Mouse (Mus musculus) MEL (cell line): ENCODE results near the gene Rgs9. TPM values are rescaled to one million over a fixed set of nuclear protein-coding genes. Genes with fewer than 3 reads are reported as not detected.

Experiments
- DNase-seq: peaks from one replicate; pipeline ENCODE4 v3.0.0; 2011; ENCODE audit warnings: low read depth, low spot score
- H3K27ac ChIP-seq: 2 replicates; pipeline ENCODE4 v1.5.1; 2012; ENCODE audit warnings: low read depth, mild to moderate bottlenecking, control low read depth, low read length, moderate library complexity; ENCODE audit not compliant: control insufficient read depth
- H3K27me3 ChIP-seq, 2 experiments: fragments of 150-350 bp in 1 of 2; sonication (generic) in 1 of 2; 2 replicates each; pipeline ENCODE4 v1.6.1; 2012; ENCODE audit warnings: low read length in 2 of 2, mild to moderate bottlenecking in 2 of 2, improper control_type of control experiment in 1 of 2, moderate library complexity in 1 of 2; ENCODE audit not compliant: insufficient read depth in 2 of 2, control insufficient read depth in 1 of 2
- H3K36me3 ChIP-seq, 2 experiments: 2 replicates each; pipeline ENCODE4 v1.6.1; 2012 to 2014; ENCODE audit warnings: low read length in 2 of 2, improper control_type of control experiment in 1 of 2, inconsistent platforms in 1 of 2, mild to moderate bottlenecking in 1 of 2; ENCODE audit not compliant: insufficient read depth in 2 of 2, control insufficient read depth in 1 of 2
- H3K4me1 ChIP-seq, 2 experiments: fragments of 150-350 bp in 1 of 2; sonication (generic) in 1 of 2; 2 replicates each; pipeline ENCODE4 v1.6.1; 2012; ENCODE audit warnings: low read length in 2 of 2, improper control_type of control experiment in 1 of 2, mild to moderate bottlenecking in 1 of 2; ENCODE audit not compliant: insufficient read depth in 2 of 2, control insufficient read depth in 1 of 2
- H3K4me3 ChIP-seq, 2 experiments: fragments of 150-350 bp in 1 of 2; sonication (generic) in 1 of 2; 2 replicates each; pipeline ENCODE4 v1.5.1; 2012; ENCODE audit warnings: low read depth in 2 of 2, low read length in 2 of 2, mild to moderate bottlenecking in 2 of 2, moderate library complexity in 2 of 2, control low read depth in 1 of 2, improper control_type of control experiment in 1 of 2; ENCODE audit not compliant: control insufficient read depth in 1 of 2, insufficient read depth in 1 of 2
- H3K79me2 ChIP-seq: 2 replicates; pipeline ENCODE4 v1.6.1; 2012; ENCODE audit warnings: mild to moderate bottlenecking, low read length, moderate library complexity; ENCODE audit not compliant: control insufficient read depth, poor library complexity, insufficient read depth
- H3K9ac ChIP-seq: 2 replicates; pipeline ENCODE4 v1.6.1; 2012; ENCODE audit warnings: low read depth, mild to moderate bottlenecking, control low read depth, low read length, moderate library complexity; ENCODE audit not compliant: control insufficient read depth, poor library complexity, severe bottlenecking
- H3K9me3 ChIP-seq: fragments of 150-350 bp; sonication (generic); replicated peaks from 2 replicates; pipeline ENCODE4 v1.6.1; 2012; ENCODE audit warnings: mild to moderate bottlenecking, low read length, improper control_type of control experiment, moderate library complexity; ENCODE audit not compliant: insufficient read depth
- CHD1 ChIP-seq: IDR thresholded peaks from 2 replicates; pipeline ENCODE4 v1.6.1; 2012; ENCODE audit warnings: low read depth, mild to moderate bottlenecking, inconsistent platforms, low read length, improper control_type of control experiment
- CTCF ChIP-seq, 3 experiments: IDR thresholded peaks in 2 of 3; conservative IDR thresholded peaks in 1 of 3; 2 replicates each; pipeline ENCODE4 v1.5.1; 2011 to 2012; ENCODE audit warnings: low read length in 3 of 3, low read depth in 2 of 3, mild to moderate bottlenecking in 2 of 3, improper control_type of control experiment in 1 of 3, inconsistent platforms in 1 of 3, mixed read lengths in 1 of 3, moderate library complexity in 1 of 3; ENCODE audit not compliant: control insufficient read depth in 1 of 3, insufficient read depth in 1 of 3, poor library complexity in 1 of 3, severe bottlenecking in 1 of 3
- E2F4 ChIP-seq: IDR thresholded peaks from 2 replicates; pipeline ENCODE4 v1.6.1; 2011; ENCODE audit warnings: low read depth, low read length, improper control_type of control experiment, borderline replicate concordance
- ELF1 ChIP-seq: IDR thresholded peaks from 2 replicates; pipeline ENCODE4 v1.6.1; 2014; ENCODE audit warnings: low read depth, mild to moderate bottlenecking, inconsistent platforms, low read length, improper control_type of control experiment, moderate library complexity
- EP300 ChIP-seq, 2 experiments: IDR thresholded peaks; 2 replicates each; pipeline ENCODE4 v1.6.1; 2011; ENCODE audit warnings: improper control_type of control experiment in 2 of 2, low read length in 2 of 2, low read depth in 1 of 2, mild to moderate bottlenecking in 1 of 2
- ETS1 ChIP-seq: IDR thresholded peaks from 2 replicates; pipeline ENCODE4 v1.6.1; 2012; ENCODE audit warnings: low read depth, mild to moderate bottlenecking, inconsistent platforms, low read length, improper control_type of control experiment, moderate library complexity
- HCFC1 ChIP-seq: IDR thresholded peaks from 2 replicates; pipeline ENCODE4 v1.6.1; 2012; ENCODE audit warnings: low read depth, mild to moderate bottlenecking, inconsistent platforms, low read length, improper control_type of control experiment, moderate library complexity
- MAFK ChIP-seq: IDR thresholded peaks from 2 replicates; pipeline ENCODE4 v1.6.1; 2011; ENCODE audit warnings: low read depth, mild to moderate bottlenecking, low read length, improper control_type of control experiment, borderline replicate concordance
- MAX ChIP-seq: IDR thresholded peaks from 2 replicates; pipeline ENCODE4 v1.6.1; 2011; ENCODE audit warnings: low read length, improper control_type of control experiment
- MEF2A ChIP-seq: IDR thresholded peaks from 2 replicates; pipeline ENCODE4 v1.6.1; 2014; ENCODE audit warnings: low read depth, mild to moderate bottlenecking, inconsistent platforms, low read length, improper control_type of control experiment; ENCODE audit not compliant: poor library complexity, insufficient replicate concordance, severe bottlenecking; ENCODE audit errors: extremely low read depth
- MXI1 ChIP-seq: IDR thresholded peaks from 2 replicates; pipeline ENCODE4 v1.6.1; 2011; ENCODE audit warnings: mild to moderate bottlenecking, low read depth, low read length, improper control_type of control experiment
- MYC ChIP-seq: IDR thresholded peaks from 2 replicates; pipeline ENCODE4 v1.6.1; 2011; ENCODE audit warnings: low read depth, mild to moderate bottlenecking, low read length, improper control_type of control experiment, moderate library complexity
- NELFE ChIP-seq: IDR thresholded peaks from 2 replicates; pipeline ENCODE4 v1.6.1; 2011; ENCODE audit warnings: low read depth, low read length, improper control_type of control experiment
- POLR2AphosphoS2 ChIP-seq: IDR thresholded peaks from 2 replicates; pipeline ENCODE4 v1.6.1; 2011; ENCODE audit warnings: low read length, improper control_type of control experiment
- POLR2AphosphoS5 ChIP-seq: IDR thresholded peaks from 2 replicates; pipeline ENCODE4 v1.6.1; 2012; ENCODE audit warnings: low read depth, borderline replicate concordance, mild to moderate bottlenecking, inconsistent platforms, low read length, moderate library complexity, mixed read lengths
- RAD21 ChIP-seq: IDR thresholded peaks from 2 replicates; pipeline ENCODE4 v1.6.1; 2011; ENCODE audit warnings: mild to moderate bottlenecking, low read depth, low read length, improper control_type of control experiment
- RCOR1 ChIP-seq: IDR thresholded peaks from 2 replicates; pipeline ENCODE4 v1.6.1; 2012; ENCODE audit warnings: low read depth, mild to moderate bottlenecking, inconsistent platforms, low read length, improper control_type of control experiment
- SIN3A ChIP-seq: IDR thresholded peaks from 2 replicates; pipeline ENCODE4 v1.6.1; 2012; ENCODE audit warnings: low read length, improper control_type of control experiment, inconsistent platforms
- TAL1 ChIP-seq: IDR thresholded peaks from 2 replicates; pipeline ENCODE4 v1.6.1; 2012; ENCODE audit warnings: mild to moderate bottlenecking, inconsistent platforms, low read length, moderate library complexity, mixed read lengths
- TBP ChIP-seq: IDR thresholded peaks from 2 replicates; pipeline ENCODE4 v1.8.0; 2011; ENCODE audit warnings: low read depth, low read length, improper control_type of control experiment
- TCF12 ChIP-seq: IDR thresholded peaks from 2 replicates; pipeline ENCODE4 v1.6.1; 2014; ENCODE audit warnings: low read depth, mild to moderate bottlenecking, inconsistent platforms, low read length, improper control_type of control experiment, moderate library complexity
- UBTF ChIP-seq: IDR thresholded peaks from 2 replicates; pipeline ENCODE4 v1.6.1; 2012; ENCODE audit warnings: low read depth, mild to moderate bottlenecking, inconsistent platforms, low read length, improper control_type of control experiment, moderate library complexity, borderline replicate concordance; ENCODE audit not compliant: insufficient read depth
- USF2 ChIP-seq, 2 experiments: IDR thresholded peaks; 2 replicates each; pipeline ENCODE4 v1.6.1; 2011 to 2012; ENCODE audit warnings: improper control_type of control experiment in 2 of 2, low read length in 2 of 2, borderline replicate concordance in 1 of 2, inconsistent platforms in 1 of 2, low read depth in 1 of 2, mild to moderate bottlenecking in 1 of 2; ENCODE audit not compliant: insufficient read depth in 1 of 2
- ZKSCAN1 ChIP-seq: IDR thresholded peaks from 2 replicates; pipeline ENCODE4 v1.6.1; 2012; ENCODE audit warnings: low read depth, mild to moderate bottlenecking, inconsistent platforms, low read length, improper control_type of control experiment, moderate library complexity
- ZMIZ1 ChIP-seq: IDR thresholded peaks from 2 replicates; pipeline ENCODE4 v1.6.1; 2012; ENCODE audit warnings: low read depth, mild to moderate bottlenecking, inconsistent platforms, low read length, improper control_type of control experiment, moderate library complexity
- ZNF384 ChIP-seq: IDR thresholded peaks from 2 replicates; pipeline ENCODE4 v1.6.1; 2012; ENCODE audit warnings: low read depth, mild to moderate bottlenecking, inconsistent platforms, low read length, improper control_type of control experiment
- polyA plus RNA-seq, 2 experiments: library from polyadenylated mRNA; stranded (reverse) in 1 of 2; unstranded in 1 of 2; fragments of >175 nt in 1 of 2; fragments of >200 nt in 1 of 2; gene quantifications; 2 replicates each; pipeline versions ENCODE4 v1.2.1 to v1.2.4; 2012; ENCODE audit warnings: low replicate concordance in 2 of 2, low read depth in 1 of 2; ENCODE audit not compliant: insufficient read length in 2 of 2, insufficient read depth in 1 of 2, missing spikeins in 1 of 2
- total RNA-seq: library from RNA; depleted of rRNA; stranded (reverse); fragments of 300-350 nt; gene quantifications from 2 replicates; pipeline ENCODE4 v1.2.3, GENCODE M21; 2012

Gene Rgs9
- total and polyA plus RNA-seq, 3 experiments = not detected

GRCm38 (mm10) chr11:109284811-109285210, 13.1 kb downstream of the Rgs9 start:
- no peak overlapping the region for H3K4me3 ChIP-seq
- no peak for DNase-seq
- no peak overlapping the region for H3K9ac ChIP-seq
- no peak overlapping the region for H3K27ac ChIP-seq
- no peaks in the 10 kb centered on the region for H3K79me2 ChIP-seq
- no peaks in the 10 kb centered on the region for H3K9me3 ChIP-seq
- H3K4me1 ChIP-seq = no peaks in the 10 kb centered on the region
- no peaks in the 10 kb centered on the region for H3K27me3 ChIP-seq
- TF ChIP-seq SIN3A (no peak), NELFE (no peak), HCFC1 (no peak), ZMIZ1 (no peak), ETS1 (no peak), MAFK (no peak), TBP (no peak), ZNF384 (no peak), RCOR1 (no peak), POLR2AphosphoS2 (no peak), USF2 (IDR thresholded peaks at IDR 0.05; ENCODE audit: borderline replicate concordance in 1 of 2, insufficient read depth in 1 of 2, low read depth in 1 of 2, low read length in 2 of 2) (no peak), EP300 (IDR thresholded peaks at IDR 0.05; ENCODE audit: low read depth in 1 of 2, low read length in 2 of 2) (no peak), MAX (no peak), ZKSCAN1 (no peak), MYC (no peak)
- TF ChIP-seq, all 39 proteins: peak for 0
- no peaks in the 10 kb centered on the region for H3K36me3 ChIP-seq

- Histone ChIP-seq H3K27me3 (no peaks in the 10 kb centered on the region), H3K9me3 (no peaks in the 10 kb centered on the region), H3K4me3 (no peak overlapping the region), H3K36me3 (no peaks in the 10 kb centered on the region), H3K79me2 (no peaks in the 10 kb centered on the region), H3K4me1 (no peaks in the 10 kb centered on the region), H3K9ac (no peak overlapping the region), H3K27ac (no peak overlapping the region)
- no peak for DNase-seq
- TF ChIP-seq TAL1 (no peak), CTCF (IDR thresholded peaks at IDR 0.05 in 2 of 3, conservative IDR thresholded peaks at IDR 0.05 in 1 of 3; ENCODE audit: control insufficient read depth in 1 of 3, insufficient read depth in 1 of 3, low read depth in 2 of 3, low read length in 3 of 3, poor library complexity in 1 of 3, severe bottlenecking in 1 of 3) (no peak), MAX (no peak), SIN3A (no peak), ELF1 (no peak), ETS1 (no peak), ZNF384 (no peak), MXI1 (no peak), E2F4 (no peak), POLR2AphosphoS5 (no peak), MYC (no peak), CHD1 (no peak), MEF2A (no peak), ZKSCAN1 (no peak), HCFC1 (no peak), UBTF (no peak), TCF12 (no peak), RAD21 (no peak)
These were observed 19.7 kb downstream of the Rgs9 start for GRCm38 (mm10) chr11:109278186-109278585.
